Mouse (Mus musculus) bone marrow macrophage, adult 2 months (primary cell): ENCODE measurements at regions not wholly inside any gene's neighbourhood (a gene's known extent, or its start where the extent isn't known, plus 50 kb on each side); places are given as distances from the start of the nearest gene placed in this dataset.

Experiments
- CTCF ChIP-seq: IDR thresholded peaks from 2 replicates; pipeline ENCODE4 v1.5.1; 2012; ENCODE audit warnings: low read depth, mild to moderate bottlenecking, low read length, moderate library complexity
- POLR2A ChIP-seq: IDR thresholded peaks from 2 replicates; pipeline ENCODE4 v1.6.1; 2012; ENCODE audit warnings: mild to moderate bottlenecking, low read depth, low read length, borderline replicate concordance

DNA sequence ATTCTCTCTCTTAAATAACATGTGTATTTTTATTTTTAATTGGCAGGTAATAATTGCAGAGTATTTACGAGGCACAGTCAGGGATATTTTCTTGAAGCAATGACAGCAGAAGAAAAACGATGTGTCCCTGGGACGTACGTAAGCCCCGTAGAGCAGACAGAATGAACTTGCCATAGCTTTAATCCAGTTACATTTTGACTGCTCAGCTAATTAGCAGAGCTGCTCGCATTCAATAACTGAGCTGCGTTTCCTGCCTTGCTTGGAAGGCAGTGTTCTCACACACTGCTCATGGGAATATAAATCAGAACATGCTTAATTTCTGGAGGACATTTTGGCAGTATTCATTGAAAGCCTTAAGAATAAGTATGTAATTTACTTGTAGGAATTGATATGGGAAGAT, 78.6 kb upstream of the Auts2 start:
- TF ChIP-seq CTCF, result no peak
- TF ChIP-seq POLR2A, result no peak
